Mouse (Mus musculus): ENCODE measurements at regions not wholly inside any gene's neighbourhood (a gene's known extent, or its start where the extent isn't known, plus 50 kb on each side); places are given as distances from the start of the nearest gene placed in this dataset.

DNA sequence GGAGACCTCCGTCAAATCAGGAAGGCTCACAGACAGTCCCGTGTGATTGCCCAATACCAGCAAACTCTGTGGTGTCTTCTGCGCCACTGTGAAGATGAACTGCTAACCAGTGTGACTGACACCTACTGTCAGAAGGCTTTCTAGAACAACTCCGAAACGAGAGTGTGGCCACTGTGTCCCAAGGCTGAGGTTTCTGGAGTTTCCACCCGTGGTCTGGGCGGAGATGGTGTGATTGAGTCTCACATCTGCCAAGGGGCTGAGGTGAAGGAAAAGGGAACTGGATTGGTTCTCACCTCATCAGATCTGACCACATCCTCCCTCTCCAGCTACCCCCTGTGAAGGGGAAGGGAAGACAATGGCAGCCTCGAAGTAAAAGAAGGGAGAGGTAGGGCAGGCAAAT is 79.6 kb upstream of the 4930412O13Rik start:
- no peak for DNase-seq

DNA sequence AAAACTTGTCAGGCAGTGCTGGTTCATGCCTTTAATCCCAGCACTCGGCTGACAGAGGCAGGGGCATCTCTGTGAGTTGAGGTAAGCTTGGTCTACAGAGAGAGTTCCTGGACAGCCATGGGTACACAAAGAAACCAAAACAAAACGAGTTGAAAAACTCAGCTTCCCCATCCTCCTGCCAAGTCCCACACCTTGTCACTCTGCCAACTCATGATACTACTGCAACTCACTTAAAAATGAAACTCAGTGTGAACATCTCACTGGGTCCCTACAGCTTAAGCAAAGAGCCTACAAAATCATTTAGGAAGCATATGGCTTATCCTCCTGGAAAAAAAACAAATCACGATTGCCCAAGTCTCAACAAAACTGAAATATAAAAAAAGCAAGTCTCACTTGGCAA is 76.7 kb upstream of the 4930412O13Rik start:
- no peak for DNase-seq

DNA sequence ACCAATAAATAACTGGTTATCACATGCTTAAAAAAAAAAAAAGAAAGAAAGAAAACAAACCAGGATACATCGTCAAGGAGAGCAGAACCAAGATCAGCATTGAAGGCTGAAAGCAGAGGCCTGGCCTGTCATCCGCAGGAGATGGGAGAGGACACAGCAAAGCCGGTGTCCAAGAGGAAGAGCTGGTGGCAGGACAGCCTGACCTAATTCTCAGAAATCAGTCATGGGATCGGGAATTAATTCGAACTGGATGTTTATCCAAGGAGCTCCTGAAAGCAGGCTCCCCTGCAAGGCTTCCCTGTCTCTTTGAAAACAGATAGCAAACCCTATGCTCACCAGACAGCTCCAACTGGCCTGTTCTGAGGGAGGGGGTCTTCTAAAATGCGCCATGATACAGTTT is 75.5 kb upstream of the 4930412O13Rik start:
- no peak for DNase-seq

Measured in gastrocnemius, postnatal 25 days (tissue).